Mouse (Mus musculus) midbrain, postnatal 0 days (tissue): ENCODE measurements around the gene Hnrnpm. TPM values are rescaled to one million over a fixed set of nuclear protein-coding genes. Genes with fewer than 3 reads are reported as not detected.

Source experiments
- ATAC-seq: fragments of 200-750 bp; cut with Nextera tagmentation; 2 replicates; pipeline ENCODE4 v1.8.0; 2017; ENCODE audit warnings: moderate number of reproducible peaks, mild to moderate bottlenecking, moderate TSS enrichment, moderate library complexity; ENCODE audit not compliant: low FRiP score
- DNase-seq: peaks from one replicate; pipeline ENCODE4 v3.0.0-alpha.2; 2015; ENCODE audit warnings: low spot score
- H3K27ac ChIP-seq: fragments of 300-500 bp; sonication (generic); 2 replicates; pipeline ENCODE4 v1.5.1; 2014; ENCODE audit warnings: low read depth, mild to moderate bottlenecking, low read length, mixed read lengths
- H3K27me3 ChIP-seq: fragments of 300-500 bp; sonication (generic); 2 replicates; pipeline ENCODE4 v1.6.1; 2014; ENCODE audit warnings: low read length, control low read depth, mixed read lengths; ENCODE audit not compliant: insufficient read depth
- H3K36me3 ChIP-seq: fragments of 300-500 bp; sonication (generic); 2 replicates; pipeline ENCODE4 v1.6.1; 2014; ENCODE audit warnings: low read length, control low read depth, mixed read lengths; ENCODE audit not compliant: insufficient read depth
- H3K4me1 ChIP-seq: fragments of 300-500 bp; sonication (generic); 2 replicates; pipeline ENCODE4 v1.6.1; 2014; ENCODE audit warnings: mild to moderate bottlenecking, control low read depth, antibody characterized with exemption, low read length, mixed read lengths; ENCODE audit not compliant: insufficient read depth
- H3K4me2 ChIP-seq: fragments of 300-500 bp; sonication (generic); 2 replicates; pipeline ENCODE4 v1.6.1; 2014; ENCODE audit warnings: low read depth, mild to moderate bottlenecking, low read length, mixed read lengths; ENCODE audit not compliant: poor library complexity, severe bottlenecking
- H3K4me3 ChIP-seq: fragments of 300-500 bp; sonication (generic); 2 replicates; pipeline ENCODE4 v1.5.1; 2014; ENCODE audit warnings: low read depth, mild to moderate bottlenecking, low read length, moderate library complexity
- H3K9ac ChIP-seq: fragments of 300-500 bp; sonication (generic); replicated peaks from 2 replicates; pipeline ENCODE4 v1.6.1; 2014; ENCODE audit warnings: mild to moderate bottlenecking, low read length, moderate library complexity, mixed read lengths; ENCODE audit not compliant: poor library complexity, severe bottlenecking
- H3K9me3 ChIP-seq: fragments of 300-500 bp; sonication (generic); 2 replicates; pipeline ENCODE4 v1.6.1; 2016; ENCODE audit warnings: low read length, control low read depth
- CTCF ChIP-seq: IDR thresholded peaks from 2 replicates; pipeline ENCODE4 v1.5.1; 2016; ENCODE audit warnings: antibody characterized with exemption, mild to moderate bottlenecking
- WGBS: fragments of 180-500 bp; shearing (Covaris S2); extraction: QIAGEN DNeasy Blood & Tissue Kit; methylation state at CpG from one replicate; pipeline ENCODE4 v1.1.7; 2014; 5-methylcytosine and 5-hydroxymethylcytosine counted together
- polyA plus RNA-seq: library from polyadenylated mRNA; unstranded; fragments of >200 nt; fragmentation: Nextera tagmentation; extraction: Ambion mirVana; gene quantifications from 2 replicates; pipeline ENCODE4 v1.2.1, GENCODE M21; 2015
- total RNA-seq: library from RNA; depleted of rRNA; stranded (reverse); fragments of >200 nt; gene quantifications from 2 replicates; pipeline ENCODE4 v1.2.3, GENCODE M21; 2014

The Hnrnpm gene
- total and polyA plus RNA-seq, 2 experiments from 2014 or later, result 48.7 to 124 TPM

GRCm38 (mm10) chr17:33718944-33719725 lies 32.5 kb upstream of the Hnrnpm start:
- WGBS, result 47% methylated on average over 10 of the region's 10 CpGs
- H3K27ac ChIP-seq, result 0 out of 2 replicates have a peak overlapping the region, but pooled peaks have one; percentile 9

GRCm38 (mm10) chr17:33718384-33718881 lies 31.8 kb upstream of the Hnrnpm start, which contains the start of gene March2:
March2 (minus strand) TSS chr17:33718670.
- under 1% methylated on average over 44 of the region's 46 CpGs for WGBS
- TF ChIP-seq CTCF, result no peak
- Histone ChIP-seq H3K4me3 (peak within 1 kb of the TSS; percentile 85), H3K9me3 (no peaks in the 10 kb centered on the region), H3K27ac (peak within 1 kb of the TSS; percentile 9; the same call in 1 of the 2 replicates), H3K9ac (peak within 1 kb of the TSS; percentile 84), H3K36me3 (0 out of 2 replicates have a peak, but pooled peaks cover 2% of the 10 kb centered on the region), H3K4me1 (no peaks in the 10 kb centered on the region), H3K4me2 (peak within 1 kb of the TSS; percentile 82), H3K27me3 (no peaks in the 10 kb centered on the region)
- DNase-seq (peak; percentile 97), ATAC-seq (peak; percentile 99)

More at GRCm38 (mm10) chr17:33718944-33719725, 32.5 kb upstream of the Hnrnpm start:
- Histone ChIP-seq H3K4me2 (peak overlapping the region; percentile 82), H3K4me1 (no peaks in the 10 kb centered on the region), H3K27me3 (no peaks in the 10 kb centered on the region), H3K9ac (no peak overlapping the region), H3K9me3 (no peaks in the 10 kb centered on the region), H3K4me3 (peak overlapping the region; percentile 85), H3K36me3 (0 out of 2 replicates have a peak, but pooled peaks cover 2% of the 10 kb centered on the region)
- TF ChIP-seq CTCF, result no peak
- no peak for ATAC-seq
- DNase-seq, result no peak

- Histone ChIP-seq H3K4me1 (no peaks in the 10 kb centered on the region), H3K4me2 (peak overlapping the region; percentile 82), H3K36me3 (0 out of 2 replicates have a peak, but pooled peaks cover 2% of the 10 kb centered on the region), H3K9ac (peak overlapping the region; percentile 84), H3K9me3 (no peaks in the 10 kb centered on the region), H3K27me3 (no peaks in the 10 kb centered on the region), H3K27ac (no peak overlapping the region; the same call in 1 of the 2 replicates), H3K4me3 (peak overlapping the region; percentile 85)
- no peak for DNase-seq
- ATAC-seq, result no peak
- WGBS, result 8% methylated on average over 8 of the region's 8 CpGs
- no peak for TF ChIP-seq CTCF
Measured at GRCm38 (mm10) chr17:33717982-33718381, 31.3 kb upstream of the Hnrnpm start.

GRCm38 (mm10) chr17:33717246-33717645 lies 30.6 kb upstream of the Hnrnpm start:
- WGBS, result 100% methylated on average over 1 of the region's 1 CpGs
- ATAC-seq, result no peak

GRCm38 (mm10) chr17:33714779-33715178 lies 28.1 kb upstream of the Hnrnpm start:
- Histone ChIP-seq H3K9ac (no peak overlapping the region), H3K4me3 (no peak overlapping the region), H3K27me3 (no peaks in the 10 kb centered on the region), H3K4me1 (no peaks in the 10 kb centered on the region), H3K9me3 (no peaks in the 10 kb centered on the region), H3K36me3 (0 out of 2 replicates have a peak, but pooled peaks cover 2% of the 10 kb centered on the region), H3K27ac (no peak overlapping the region), H3K4me2 (no peak overlapping the region)
- ATAC-seq (no peak), DNase-seq (no peak)
- TF ChIP-seq CTCF, result no peak
- 100% methylated on average over 1 of the region's 1 CpGs for WGBS

More at GRCm38 (mm10) chr17:33717246-33717645, 30.6 kb upstream of the Hnrnpm start:
- DNase-seq, result no peak
- no peaks in the 10 kb centered on the region for H3K4me1 ChIP-seq
- H3K4me2 ChIP-seq, result no peak overlapping the region
- H3K9ac ChIP-seq, result no peak overlapping the region
- H3K4me3 ChIP-seq, result no peak overlapping the region
- H3K27ac ChIP-seq, result no peak overlapping the region
- no peaks in the 10 kb centered on the region for H3K9me3 ChIP-seq
- H3K27me3 ChIP-seq, result no peaks in the 10 kb centered on the region
- no peak for TF ChIP-seq CTCF
- 0 out of 2 replicates have a peak, but pooled peaks cover 2% of the 10 kb centered on the region for H3K36me3 ChIP-seq

- no peak for DNase-seq
- no peaks in the 10 kb centered on the region for H3K9me3 ChIP-seq
- H3K4me1 ChIP-seq, result no peaks in the 10 kb centered on the region
- no peak overlapping the region for H3K27ac ChIP-seq
- no peak overlapping the region for H3K4me2 ChIP-seq
- WGBS, result 82% methylated on average over 5 of the region's 5 CpGs
- H3K4me3 ChIP-seq, result no peak overlapping the region
- no peak for TF ChIP-seq CTCF
- no peaks in the 10 kb centered on the region for H3K27me3 ChIP-seq
- peaks cover 14% of the 10 kb centered on the region; the same call in 1 of the 2 replicates for H3K36me3 ChIP-seq
- no peak for ATAC-seq
- H3K9ac ChIP-seq, result no peak overlapping the region
Measured at GRCm38 (mm10) chr17:33713271-33713670, 26.6 kb upstream of the Hnrnpm start.
